Mouse (Mus musculus) stomach, embryonic 16.5 days (tissue): ENCODE measurements around the gene Atp2b1. TPM values are rescaled to one million over a fixed set of nuclear protein-coding genes. Genes with fewer than 3 reads are reported as not detected.

Source experiments
- ATAC-seq: fragments of 200-750 bp; cut with Nextera tagmentation; 2 replicates; pipeline ENCODE4 v1.8.0; 2017; ENCODE audit warnings: moderate number of reproducible peaks, moderate TSS enrichment; ENCODE audit not compliant: insufficient read depth, low FRiP score
- H3K27ac ChIP-seq: fragments of 300-500 bp; sonication (generic); 2 replicates; pipeline ENCODE4 v1.5.1; 2014; ENCODE audit warnings: low read length
- H3K27me3 ChIP-seq: fragments of 300-500 bp; sonication (generic); 2 replicates; pipeline ENCODE4 v1.6.1; 2014; ENCODE audit warnings: low read length, control low read depth, mixed read lengths; ENCODE audit not compliant: control insufficient read depth, insufficient read depth
- H3K36me3 ChIP-seq: fragments of 300-500 bp; sonication (generic); 2 replicates; pipeline ENCODE4 v1.6.1; 2014; ENCODE audit warnings: low read length; ENCODE audit not compliant: control insufficient read depth, insufficient read depth
- H3K4me1 ChIP-seq: fragments of 300-500 bp; sonication (generic); 2 replicates; pipeline ENCODE4 v1.6.1; 2014; ENCODE audit warnings: low read length, control low read depth, mixed read lengths; ENCODE audit not compliant: control insufficient read depth, insufficient read depth
- H3K4me2 ChIP-seq: fragments of 300-500 bp; sonication (generic); 2 replicates; pipeline ENCODE4 v1.6.1; 2014; ENCODE audit warnings: low read depth, low read length, mixed read lengths
- H3K4me3 ChIP-seq: fragments of 300-500 bp; sonication (generic); replicated peaks from 2 replicates; pipeline ENCODE4 v1.5.1; 2014; ENCODE audit warnings: mild to moderate bottlenecking, low read length
- H3K9ac ChIP-seq: fragments of 300-500 bp; sonication (generic); 2 replicates; pipeline ENCODE4 v1.6.1; 2014; ENCODE audit warnings: low read length
- H3K9me3 ChIP-seq: fragments of 300-500 bp; sonication (generic); replicated peaks from 2 replicates; pipeline ENCODE4 v1.6.1; 2016; ENCODE audit warnings: low read length, control low read depth; ENCODE audit not compliant: control insufficient read depth
- WGBS: fragments of 180-500 bp; shearing (Covaris S2); extraction: QIAGEN DNeasy Blood & Tissue Kit; methylation state at CpG from one replicate; pipeline ENCODE4 v1.1.7; 2014; 5-methylcytosine and 5-hydroxymethylcytosine counted together
- polyA plus RNA-seq: library from polyadenylated mRNA; unstranded; fragments of >200 nt; fragmentation: Nextera tagmentation; extraction: Ambion mirVana; gene quantifications from 2 replicates; pipeline ENCODE4 v1.2.1, GENCODE M21; 2015

Atp2b1 gene
- polyA plus RNA-seq, 1 experiment from 2014 or later = 119 TPM

DNA sequence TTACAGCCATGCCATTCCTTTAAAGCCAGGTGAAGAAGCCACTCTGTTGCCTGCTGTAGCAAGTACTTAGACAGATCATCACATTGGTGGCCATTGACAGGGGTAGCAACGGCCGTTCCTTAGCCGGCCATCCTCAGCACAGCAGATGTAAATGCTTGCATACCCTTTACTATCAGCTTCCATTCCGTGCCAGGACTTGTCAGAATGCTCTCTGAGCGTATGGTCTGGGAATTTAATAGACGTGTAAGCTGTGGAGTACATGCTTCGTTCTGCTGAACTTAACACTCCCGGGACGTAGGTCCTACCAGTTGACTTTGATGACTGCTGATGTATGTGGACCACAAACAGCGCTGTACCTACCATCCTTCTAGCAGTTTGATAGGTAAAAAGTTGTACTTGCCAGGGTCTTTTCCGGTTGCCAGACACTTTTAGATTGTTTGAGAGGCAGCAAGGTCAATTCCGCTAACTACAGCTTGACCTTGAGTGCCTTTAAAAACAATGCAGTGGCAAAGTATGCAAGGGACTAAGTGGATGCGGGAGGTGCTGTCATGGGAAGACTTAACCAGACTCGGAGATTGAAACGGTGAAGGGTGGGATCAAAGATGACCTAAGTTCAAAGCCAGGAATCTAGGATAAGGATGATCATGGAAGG lies 53.2 kb downstream of the Atp2b1 start:
- Histone ChIP-seq H3K27ac (no peak overlapping the region; the same call in 1 of the 2 replicates), H3K4me2 (no peak overlapping the region), H3K9me3 (no peaks in the 10 kb centered on the region), H3K36me3 (no peaks in the 10 kb centered on the region; the same call in 1 of the 2 replicates), H3K27me3 (no peaks in the 10 kb centered on the region), H3K4me1 (0 out of 2 replicates have a peak, but pooled peaks cover 8% of the 10 kb centered on the region), H3K4me3 (no peak overlapping the region), H3K9ac (no peak overlapping the region)
- WGBS = 82% methylated on average over 15 of the region's 15 CpGs
- ATAC-seq = no peak

GRCm38 (mm10) chr10:98970917-98971316 lies 56.7 kb downstream of the Atp2b1 start:
- Histone ChIP-seq H3K4me2 (no peak overlapping the region), H3K9me3 (no peaks in the 10 kb centered on the region), H3K4me3 (no peak overlapping the region), H3K36me3 (no peaks in the 10 kb centered on the region; the same call in 1 of the 2 replicates), H3K27ac (no peak overlapping the region), H3K4me1 (peaks cover 14% of the 10 kb centered on the region; the same call in 1 of the 2 replicates), H3K9ac (no peak overlapping the region), H3K27me3 (no peaks in the 10 kb centered on the region)
- 87% methylated on average over 3 of the region's 3 CpGs for WGBS
- ATAC-seq = no peak

- 82% methylated on average over 2 of the region's 2 CpGs for WGBS
- Histone ChIP-seq H3K36me3 (no peaks in the 10 kb centered on the region; the same call in 1 of the 2 replicates), H3K9ac (no peak overlapping the region), H3K27me3 (no peaks in the 10 kb centered on the region), H3K4me2 (no peak overlapping the region), H3K4me3 (no peak overlapping the region), H3K27ac (no peak overlapping the region), H3K4me1 (peaks cover 12% of the 10 kb centered on the region), H3K9me3 (no peaks in the 10 kb centered on the region)
- ATAC-seq = no peak
These were observed 58.2 kb downstream of the Atp2b1 start for GRCm38 (mm10) chr10:98972359-98972758.

GRCm38 (mm10) chr10:98972912-98973605 lies 58.9 kb downstream of the Atp2b1 start:
- H3K9ac ChIP-seq = no peak overlapping the region
- WGBS = 76% methylated on average over 18 of the region's 18 CpGs

DNA sequence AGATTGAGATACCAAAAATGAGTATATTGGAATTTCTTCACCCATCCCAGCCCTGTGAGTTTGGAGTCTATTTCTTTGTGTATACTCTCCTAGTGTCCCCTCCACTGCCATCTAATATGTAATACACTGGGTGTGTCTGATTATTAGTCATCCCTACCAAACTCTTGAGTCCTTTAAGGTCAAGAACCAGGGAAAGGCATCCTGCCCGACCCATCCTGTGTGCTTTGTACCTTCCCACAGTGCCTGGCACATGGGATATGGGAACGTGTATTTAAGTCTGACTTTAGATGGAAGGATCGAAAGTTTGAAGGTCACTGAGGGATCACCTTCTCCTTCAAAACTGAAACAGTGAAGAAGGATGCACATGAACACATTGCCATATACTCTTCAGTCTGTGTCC lies 60.4 kb downstream of the Atp2b1 start:
- H3K27me3 ChIP-seq = no peaks in the 10 kb centered on the region
- no peak overlapping the region for H3K4me3 ChIP-seq
- no peak overlapping the region for H3K27ac ChIP-seq
- no peaks in the 10 kb centered on the region; the same call in 1 of the 2 replicates for H3K36me3 ChIP-seq
- WGBS = 80% methylated on average over 3 of the region's 3 CpGs
- H3K9me3 ChIP-seq = no peaks in the 10 kb centered on the region
- H3K4me2 ChIP-seq = no peak overlapping the region
- no peak for ATAC-seq
- no peak overlapping the region for H3K9ac ChIP-seq
- peaks cover 16% of the 10 kb centered on the region for H3K4me1 ChIP-seq

More at GRCm38 (mm10) chr10:98972912-98973605, 58.9 kb downstream of the Atp2b1 start:
- no peak overlapping the region for H3K4me3 ChIP-seq
- no peaks in the 10 kb centered on the region for H3K9me3 ChIP-seq
- ATAC-seq = peak; percentile 74; the same call in 1 of the 2 replicates
- H3K27ac ChIP-seq = no peak overlapping the region
- H3K4me2 ChIP-seq = no peak overlapping the region
- no peaks in the 10 kb centered on the region; the same call in 1 of the 2 replicates for H3K36me3 ChIP-seq
- peaks cover 12% of the 10 kb centered on the region for H3K4me1 ChIP-seq
- no peaks in the 10 kb centered on the region for H3K27me3 ChIP-seq

DNA sequence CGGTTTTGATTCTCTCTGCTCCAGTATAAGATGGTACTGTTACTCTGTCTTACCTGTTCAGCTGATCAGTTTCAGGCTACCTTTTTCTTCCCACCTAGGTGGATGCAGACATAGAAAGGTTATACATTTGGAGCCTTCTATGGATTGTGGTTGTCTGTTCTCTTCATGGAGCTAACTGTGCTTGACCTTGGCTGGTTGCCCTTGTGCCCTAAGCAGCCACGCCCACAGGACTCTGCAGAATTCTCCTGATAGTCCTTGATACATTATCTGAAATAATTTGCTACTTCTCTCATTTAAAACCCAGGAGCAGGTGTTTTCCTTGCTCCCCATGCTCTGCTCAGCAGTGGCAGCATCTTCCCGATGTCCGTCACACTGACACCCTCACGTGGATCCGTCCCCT lies 61.4 kb downstream of the Atp2b1 start:
- 80% methylated on average over 6 of the region's 6 CpGs for WGBS
- ATAC-seq = no peak

DNA sequence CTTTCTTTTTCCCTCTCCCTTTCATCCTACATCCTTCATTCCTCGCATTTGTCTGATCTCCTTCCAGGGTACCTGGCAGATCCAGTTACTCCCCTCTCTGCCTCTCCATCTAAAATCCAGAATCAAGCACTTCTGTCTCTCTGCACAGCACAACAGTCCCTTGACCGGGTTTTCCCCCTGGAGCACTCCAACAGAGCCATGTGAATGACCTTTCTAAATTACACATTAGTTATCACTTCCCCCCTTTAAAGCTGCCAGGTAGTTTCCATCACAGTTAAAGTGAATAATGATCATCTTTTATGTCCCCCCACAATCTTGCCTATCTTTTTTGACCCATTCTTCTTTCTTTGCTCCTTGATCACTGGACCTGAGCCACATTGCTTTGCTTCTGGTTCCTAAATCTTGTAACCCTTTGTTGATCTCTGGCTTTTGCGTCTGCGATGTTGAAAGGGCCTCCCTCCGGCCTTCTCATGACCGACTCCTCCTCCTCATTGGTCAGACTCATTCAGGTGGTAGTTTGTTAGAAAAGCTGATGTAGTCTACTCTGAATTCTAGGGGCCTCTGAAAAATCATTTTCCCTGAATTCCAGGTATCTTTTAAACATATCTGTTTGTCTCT lies 62.8 kb downstream of the Atp2b1 start:
- H3K9me3 ChIP-seq = no peaks in the 10 kb centered on the region
- no peak overlapping the region for H3K9ac ChIP-seq
- WGBS = 68% methylated on average over 6 of the region's 6 CpGs
- no peak overlapping the region for H3K4me2 ChIP-seq
- H3K36me3 ChIP-seq = no peaks in the 10 kb centered on the region; the same call in 1 of the 2 replicates
- H3K4me1 ChIP-seq = peaks cover 16% of the 10 kb centered on the region
- no peak overlapping the region for H3K4me3 ChIP-seq
- H3K27ac ChIP-seq = no peak overlapping the region
- no peaks in the 10 kb centered on the region for H3K27me3 ChIP-seq
- ATAC-seq = no peak

More for the DNA sequence above, 61.4 kb downstream of the Atp2b1 start:
- no peaks in the 10 kb centered on the region for H3K9me3 ChIP-seq
- H3K27me3 ChIP-seq = no peaks in the 10 kb centered on the region
- H3K4me2 ChIP-seq = no peak overlapping the region
- peaks cover 16% of the 10 kb centered on the region for H3K4me1 ChIP-seq
- H3K9ac ChIP-seq = no peak overlapping the region
- H3K4me3 ChIP-seq = no peak overlapping the region
- H3K36me3 ChIP-seq = no peaks in the 10 kb centered on the region; the same call in 1 of the 2 replicates
- no peak overlapping the region for H3K27ac ChIP-seq

GRCm38 (mm10) chr10:98978766-98979165 lies 64.6 kb downstream of the Atp2b1 start:
- Histone ChIP-seq H3K4me1 (peaks cover 14% of the 10 kb centered on the region), H3K27ac (no peak overlapping the region), H3K9ac (no peak overlapping the region), H3K4me3 (no peak overlapping the region), H3K36me3 (0 out of 2 replicates have a peak, but pooled peaks cover 3% of the 10 kb centered on the region), H3K27me3 (no peaks in the 10 kb centered on the region), H3K4me2 (no peak overlapping the region), H3K9me3 (no peaks in the 10 kb centered on the region)
- WGBS = 53% methylated on average over 6 of the region's 6 CpGs
- ATAC-seq = no peak

DNA sequence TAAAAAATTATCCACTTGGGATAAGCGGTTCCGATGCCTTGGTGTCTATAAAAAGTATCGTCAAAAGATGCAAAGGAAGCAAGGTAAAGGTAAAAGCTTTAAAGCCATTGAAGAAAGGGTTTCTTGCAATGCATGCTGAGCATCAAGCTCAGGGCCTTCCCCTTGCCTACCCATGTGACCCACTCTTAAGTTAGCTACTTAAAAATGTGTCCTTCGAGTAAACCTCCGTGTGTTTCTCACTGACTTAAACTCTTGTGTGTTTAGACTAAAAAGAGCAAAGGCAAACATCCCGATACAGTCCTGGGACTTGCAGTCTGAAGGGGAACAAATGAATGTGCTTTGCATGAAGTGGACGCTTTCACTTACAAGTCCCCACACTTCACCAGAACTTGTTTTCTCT lies 65.1 kb downstream of the Atp2b1 start:
- H3K9me3 ChIP-seq = no peaks in the 10 kb centered on the region
- no peak for ATAC-seq

More for the DNA sequence above, 65.1 kb downstream of the Atp2b1 start:
- Histone ChIP-seq H3K36me3 (0 out of 2 replicates have a peak, but pooled peaks cover 3% of the 10 kb centered on the region), H3K27me3 (no peaks in the 10 kb centered on the region), H3K4me3 (no peak overlapping the region), H3K4me2 (no peak overlapping the region), H3K4me1 (peaks cover 14% of the 10 kb centered on the region), H3K9ac (no peak overlapping the region), H3K27ac (no peak overlapping the region)
- 61% methylated on average over 7 of the region's 7 CpGs for WGBS
